Mouse (Mus musculus) erythroblast, embryonic 14.5 days (primary cell): Measurements from ENCODE around the gene Zc3hc1. TPM values are rescaled to one million over a fixed set of nuclear protein-coding genes. Genes with fewer than 3 reads are reported as not detected.
"Not testable (repeated sequence)": the region's sequence is repeated elsewhere in the genome, so short reads cannot be mapped to it uniquely, and the experiment has no call there.

Experiments used
- H3K27me3 ChIP-seq: 2 replicates; pipeline ENCODE4 v1.6.1; 2012; ENCODE audit warnings: inconsistent platforms; ENCODE audit not compliant: control insufficient read depth
- H3K36me3 ChIP-seq: 2 replicates; pipeline ENCODE4 v1.6.1; 2012; ENCODE audit warnings: mild to moderate bottlenecking, inconsistent platforms; ENCODE audit not compliant: control insufficient read depth
- H3K4me1 ChIP-seq: 2 replicates; pipeline ENCODE4 v1.6.1; 2012; ENCODE audit warnings: inconsistent platforms; ENCODE audit not compliant: control insufficient read depth
- H3K4me3 ChIP-seq: replicated peaks from 2 replicates; pipeline ENCODE3; 2012; ENCODE audit warnings: moderate library complexity, mild to moderate bottlenecking, inconsistent platforms
- H3K9me3 ChIP-seq: 2 replicates; pipeline ENCODE4 v1.6.1; 2012; ENCODE audit warnings: low read length, inconsistent platforms, mixed read lengths; ENCODE audit not compliant: control insufficient read depth
- GATA1 ChIP-seq: IDR thresholded peaks from 2 replicates; pipeline ENCODE4 v1.6.1; 2012; ENCODE audit warnings: low read length, inconsistent platforms, mixed read lengths
- TAL1 ChIP-seq: IDR thresholded peaks from 3 replicates; pipeline ENCODE4 v1.6.1; 2012; ENCODE audit warnings: low read length, inconsistent platforms, mixed read lengths
- polyA plus RNA-seq: library from polyadenylated mRNA; stranded (reverse); fragments of >175 nt; gene quantifications from 2 replicates; pipeline ENCODE4 v1.2.3, GENCODE M21; 2012

Gene Zc3hc1
- polyA plus RNA-seq, 1 experiment = 1.1 TPM

DNA sequence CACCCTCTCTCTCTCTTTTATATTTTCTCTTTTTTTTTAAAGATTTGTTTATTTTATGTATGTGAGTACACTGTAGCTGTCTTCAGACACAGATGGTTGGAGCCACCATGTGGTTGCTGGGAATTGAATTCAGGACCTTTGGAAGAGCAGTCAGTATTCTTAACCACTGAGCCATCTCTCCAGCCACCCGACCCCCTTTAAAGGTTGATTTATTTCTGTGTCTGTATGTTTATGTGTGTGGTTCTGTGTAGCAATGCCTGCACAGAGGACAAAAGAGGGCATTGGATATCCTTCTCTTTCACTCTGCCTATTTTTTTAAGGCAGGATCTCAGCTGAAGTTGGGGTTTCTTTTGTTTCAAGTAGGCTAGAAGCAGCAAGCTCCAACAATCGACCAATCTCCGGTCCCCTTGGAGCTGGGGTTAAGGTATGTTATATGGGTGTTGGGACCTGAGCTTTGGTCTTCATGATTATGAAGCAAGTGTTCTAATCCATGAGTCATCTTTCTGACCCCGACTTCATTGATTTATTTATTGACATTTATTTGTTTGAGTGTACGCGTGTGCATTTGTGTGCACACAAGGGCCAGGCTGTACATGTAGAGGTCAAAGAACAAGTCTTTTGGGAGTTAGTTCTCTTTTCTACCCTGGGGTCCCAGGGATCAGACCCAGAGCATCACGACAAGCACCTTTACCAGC lies 18.7 kb upstream of the Zc3hc1 start:
- Histone ChIP-seq H3K4me3 (no peak overlapping the region), H3K4me1 (peaks cover 5% of the 10 kb centered on the region), H3K9me3 (no peaks in the 10 kb centered on the region), H3K36me3 (peaks cover 9% of the 10 kb centered on the region), H3K27me3 (no peaks in the 10 kb centered on the region)
- no peak for TF ChIP-seq GATA1

DNA sequence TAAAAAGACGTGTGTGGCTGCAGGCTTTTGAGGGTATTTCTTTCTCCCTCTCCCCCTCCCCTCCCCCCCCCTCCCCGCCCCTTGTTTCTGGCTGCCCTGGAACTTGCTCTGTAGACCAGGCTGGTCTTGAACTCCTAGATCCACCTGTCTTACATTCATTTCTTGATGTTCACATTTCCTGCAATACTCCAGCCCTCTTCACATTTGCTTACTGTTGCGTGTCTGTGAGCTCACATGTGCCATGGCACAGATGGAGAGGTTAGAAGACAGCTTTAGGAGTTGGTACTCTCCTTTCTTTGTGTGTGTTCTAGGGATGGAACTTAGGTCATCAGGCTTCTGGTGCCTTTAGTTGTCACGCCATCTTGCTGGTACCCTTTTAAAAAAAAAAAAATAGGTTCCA lies 17.4 kb upstream of the Zc3hc1 start:
- TF ChIP-seq GATA1 (no peak), TAL1 (no peak)
- H3K27me3 ChIP-seq = no peaks in the 10 kb centered on the region
- H3K4me3 ChIP-seq = no peak overlapping the region
- H3K36me3 ChIP-seq = peaks cover 9% of the 10 kb centered on the region
- peaks cover 14% of the 10 kb centered on the region for H3K4me1 ChIP-seq
- H3K9me3 ChIP-seq = no peaks in the 10 kb centered on the region

DNA sequence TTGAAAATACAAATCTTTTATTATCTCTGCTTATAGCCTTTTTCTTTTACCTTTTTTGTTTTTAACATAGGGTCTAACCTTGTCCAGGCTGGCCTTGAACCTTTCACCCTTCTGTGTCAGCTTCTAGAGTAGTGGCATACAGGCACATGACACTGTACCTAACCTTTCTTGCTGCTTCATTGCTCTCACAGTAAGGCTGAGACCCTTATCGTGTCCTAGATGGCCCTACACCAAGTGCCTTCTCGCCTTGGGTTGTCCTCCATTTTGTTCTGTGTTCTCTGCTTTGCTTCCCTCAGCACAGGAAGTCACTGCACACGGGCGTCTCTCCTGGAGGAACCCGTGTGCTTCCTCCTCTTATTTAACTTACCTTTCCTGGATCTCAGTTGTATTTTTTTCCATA lies 13.8 kb upstream of the Zc3hc1 start:
- Histone ChIP-seq H3K4me3 (no peak overlapping the region), H3K36me3 (peaks cover 6% of the 10 kb centered on the region), H3K27me3 (no peaks in the 10 kb centered on the region), H3K9me3 (no peaks in the 10 kb centered on the region), H3K4me1 (peaks cover 32% of the 10 kb centered on the region)
- TF ChIP-seq TAL1 (no peak), GATA1 (no peak)

DNA sequence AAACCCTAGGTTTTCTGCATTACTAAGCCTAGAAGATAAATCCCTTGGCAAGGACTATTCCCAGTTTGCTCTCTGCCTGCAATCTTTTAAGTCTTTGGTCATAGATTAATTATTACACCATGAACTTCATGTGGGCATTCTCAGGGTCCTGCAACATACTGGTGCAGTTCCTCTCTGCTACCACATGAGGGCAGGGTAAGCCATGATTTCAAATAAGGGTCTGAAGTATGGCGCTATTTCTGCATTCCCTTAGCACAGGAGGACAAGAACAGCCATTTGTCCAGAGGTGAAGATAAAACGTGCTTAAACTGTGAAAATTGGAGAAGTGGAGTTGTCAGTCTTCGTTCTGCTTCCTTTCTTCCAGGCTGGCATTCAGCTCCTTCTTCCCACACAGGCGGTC lies 12.6 kb upstream of the Zc3hc1 start:
- Histone ChIP-seq H3K27me3 (peaks cover 3% of the 10 kb centered on the region), H3K4me3 (peak overlapping the region; percentile 99), H3K9me3 (no peaks in the 10 kb centered on the region), H3K4me1 (peaks cover 35% of the 10 kb centered on the region), H3K36me3 (peaks cover 6% of the 10 kb centered on the region)
- TF ChIP-seq TAL1 = no peak
- TF ChIP-seq GATA1 = no peak

DNA sequence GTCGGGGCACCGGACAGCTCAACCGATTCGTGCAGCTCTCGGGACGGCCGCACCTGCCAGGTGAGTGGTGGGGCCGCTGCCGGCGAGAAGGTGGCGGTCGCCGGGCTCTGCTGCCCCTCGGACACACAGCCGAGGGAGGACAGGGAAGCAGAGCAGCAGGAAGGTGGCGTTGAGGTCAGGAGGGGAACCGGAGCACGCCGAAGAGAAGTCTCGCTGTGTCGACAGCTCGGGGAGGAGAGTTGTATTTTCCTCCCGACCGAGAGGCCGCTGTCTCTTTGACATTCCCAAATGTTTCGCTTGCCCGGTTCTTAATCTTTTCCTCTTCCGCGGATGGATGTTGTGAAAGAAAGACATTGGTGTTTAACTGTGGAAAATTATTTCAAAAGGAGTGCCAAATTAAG lies 11.3 kb upstream of the Zc3hc1 start:
- TF ChIP-seq GATA1 (no peak), TAL1 (no peak)
- H3K4me3 ChIP-seq = peak overlapping the region; percentile 99
- H3K36me3 ChIP-seq = peaks cover 5% of the 10 kb centered on the region
- peaks cover 35% of the 10 kb centered on the region for H3K4me1 ChIP-seq
- peaks cover 3% of the 10 kb centered on the region for H3K27me3 ChIP-seq
- H3K9me3 ChIP-seq = no peaks in the 10 kb centered on the region

DNA sequence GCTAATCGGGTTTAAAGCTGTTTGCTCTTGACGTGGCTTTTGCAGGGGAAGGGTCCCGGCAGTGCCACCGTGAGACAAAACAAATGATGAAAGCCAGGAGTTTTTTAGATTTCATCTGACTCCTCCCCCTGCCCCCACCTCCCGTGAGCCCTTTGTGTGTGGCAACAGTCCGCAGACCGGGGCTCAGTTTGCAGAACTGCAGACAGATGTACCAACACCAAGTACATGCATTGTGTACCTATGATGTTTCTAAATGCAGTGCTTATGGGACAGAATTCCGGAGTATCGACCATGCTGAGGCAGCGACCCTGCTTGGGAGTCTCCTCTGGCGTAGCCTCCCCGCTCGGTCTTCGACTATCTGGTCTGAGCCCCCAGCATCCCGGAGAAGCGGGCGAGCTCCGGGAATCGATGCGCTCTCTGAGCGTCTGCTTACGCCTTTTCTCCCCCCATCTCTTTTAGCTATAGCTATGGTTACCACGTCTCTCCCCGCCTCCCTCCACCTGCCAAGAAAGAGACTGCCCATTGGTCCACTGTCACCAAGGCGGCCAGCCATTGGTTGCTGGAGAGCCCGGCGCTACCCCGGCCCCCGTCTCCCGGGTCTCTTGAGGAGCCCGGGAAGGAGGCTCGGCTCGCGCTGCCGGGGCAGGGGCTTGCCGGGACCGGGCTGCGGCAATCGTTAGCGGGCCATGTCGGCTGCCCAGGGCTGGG lies 10.6 kb upstream of the Zc3hc1 start, which contains the start of gene Klhdc10:
Klhdc10 (plus strand) TSS at position 561 of the 708 bp plus-strand sequence.
- Histone ChIP-seq H3K4me1 (peaks cover 32% of the 10 kb centered on the region), H3K9me3 (peaks cover under 1% of the 10 kb centered on the region; the same call in 1 of the 2 replicates), H3K36me3 (peaks cover 2% of the 10 kb centered on the region; the same call in 1 of the 2 replicates), H3K27me3 (peaks cover 3% of the 10 kb centered on the region), H3K4me3 (peak within 1 kb of the TSS; percentile 99)
- TF ChIP-seq GATA1 = no peak
- no peak for TF ChIP-seq TAL1

DNA sequence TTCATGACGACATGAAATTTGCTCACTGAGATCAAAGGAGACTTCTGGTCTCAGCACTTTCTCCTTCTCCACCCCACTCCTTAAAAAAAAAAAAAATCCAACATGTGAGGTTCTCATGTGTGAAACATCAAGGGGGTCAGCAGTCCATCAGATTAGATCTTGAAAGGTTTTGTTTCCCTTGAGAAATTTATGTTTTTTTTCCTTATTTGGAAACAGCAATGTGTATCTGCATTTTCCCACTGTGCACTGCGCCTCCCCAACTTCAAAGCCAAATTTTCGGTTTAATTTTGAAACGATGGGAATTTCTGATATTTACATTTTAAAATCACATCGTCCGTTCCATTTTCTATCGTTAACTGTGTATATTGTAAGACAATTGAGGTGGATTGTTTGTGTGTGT lies 9.9 kb upstream of the Zc3hc1 start:
- Histone ChIP-seq H3K4me3 (peak overlapping the region; percentile 99), H3K4me1 (peaks cover 32% of the 10 kb centered on the region), H3K27me3 (peaks cover 3% of the 10 kb centered on the region), H3K9me3 (peaks cover 2% of the 10 kb centered on the region; the same call in 1 of the 2 replicates), H3K36me3 (peaks cover 2% of the 10 kb centered on the region; the same call in 1 of the 2 replicates)
- TF ChIP-seq TAL1 = no peak
- no peak for TF ChIP-seq GATA1

DNA sequence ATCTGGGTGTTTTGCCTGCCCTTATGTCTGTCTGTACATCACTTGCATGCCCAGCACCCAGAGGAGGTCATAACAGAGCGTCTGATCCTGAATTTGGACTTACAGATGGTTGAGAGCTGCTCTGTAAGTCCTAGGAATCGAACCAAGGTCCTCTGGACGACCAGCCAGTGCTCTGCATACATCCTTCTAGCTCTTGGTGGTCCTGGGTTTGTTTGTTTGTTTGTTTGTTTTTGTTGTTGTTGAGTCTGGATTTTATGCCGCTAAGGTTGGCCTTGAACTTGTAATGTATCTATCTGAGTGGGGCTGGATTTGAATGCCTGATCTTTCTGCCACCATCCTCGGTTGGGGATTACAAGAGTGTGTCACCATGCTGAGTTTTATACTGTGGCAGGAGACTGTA lies 9.3 kb upstream of the Zc3hc1 start:
- peaks cover 2% of the 10 kb centered on the region; the same call in 1 of the 2 replicates for H3K9me3 ChIP-seq
- H3K4me1 ChIP-seq = peaks cover 32% of the 10 kb centered on the region
- peaks cover 2% of the 10 kb centered on the region; the same call in 1 of the 2 replicates for H3K36me3 ChIP-seq
- no peak for TF ChIP-seq TAL1
- no peak for TF ChIP-seq GATA1
- H3K4me3 ChIP-seq = peak overlapping the region; percentile 99
- H3K27me3 ChIP-seq = peaks cover 3% of the 10 kb centered on the region

DNA sequence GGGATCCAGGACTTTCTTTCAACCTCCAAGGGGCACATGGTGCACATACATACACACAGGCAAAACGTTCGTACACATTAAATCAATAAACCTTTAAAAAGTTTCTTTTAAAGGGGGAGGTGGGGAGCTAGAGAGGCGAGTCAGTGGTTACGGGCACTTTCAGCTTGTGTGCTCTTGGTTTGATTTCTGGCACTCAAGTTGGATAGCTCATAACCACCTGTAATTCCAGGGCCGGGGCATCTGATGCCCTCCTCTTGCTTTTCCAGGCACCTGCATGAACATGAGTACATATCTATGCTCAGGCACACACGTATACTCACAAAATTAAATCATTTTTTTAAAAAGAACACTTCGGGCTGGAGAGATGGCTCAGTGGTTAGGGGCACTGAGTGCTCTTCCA lies 1.2 kb upstream of the Zc3hc1 start:
- no peak overlapping the region for H3K4me3 ChIP-seq
- peaks cover 4% of the 10 kb centered on the region for H3K36me3 ChIP-seq
- TF ChIP-seq TAL1 (no peak), GATA1 (no peak)
- H3K9me3 ChIP-seq = peaks cover 2% of the 10 kb centered on the region; the same call in 1 of the 2 replicates
- H3K27me3 ChIP-seq = peaks cover 3% of the 10 kb centered on the region
- H3K4me1 ChIP-seq = peaks cover 19% of the 10 kb centered on the region

DNA sequence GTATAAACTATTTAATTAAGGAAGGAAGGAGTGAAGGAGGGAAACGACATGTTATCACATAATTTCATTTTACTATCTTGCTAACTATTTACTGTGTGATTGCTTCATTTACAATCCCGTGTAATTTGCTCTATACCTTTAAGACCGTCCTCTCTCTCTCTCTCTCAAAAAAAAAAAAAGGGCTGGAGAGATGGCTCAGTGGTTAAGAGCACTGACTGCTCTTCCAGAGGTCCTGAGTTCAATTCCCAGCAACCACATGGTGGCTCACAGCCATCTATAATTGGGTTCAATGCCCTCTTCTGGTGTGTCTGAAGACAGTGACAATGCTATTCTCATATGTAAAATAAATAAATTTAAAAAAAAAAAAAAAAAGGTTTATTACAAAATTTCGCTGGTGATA lies 557 bp downstream of the Zc3hc1 start:
- not testable (repeated sequence) for H3K9me3 ChIP-seq, H3K27me3 ChIP-seq
- peak overlapping the region; percentile 97 for H3K4me3 ChIP-seq
- H3K4me1 ChIP-seq = peaks cover 19% of the 10 kb centered on the region
- H3K36me3 ChIP-seq = peaks cover 21% of the 10 kb centered on the region
